Mouse (Mus musculus) embryonic stem cell, embryonic (primary cell): Measurements from ENCODE around the gene Camk2g.

ENCODE experiments used
- CTCF ChIA-PET, 4 experiments: fragments of 300-600 bp in 2 of 4; fragments of 350-600 bp in 2 of 4; sonication (Branson Sonifier 250); formaldehyde crosslinking; loops; one replicate each; lab custom pipeline; 2022; ENCODE audit warnings: inconsistent platforms in 2 of 4; lab: Charles Lee
- POLR2A ChIA-PET, 4 experiments: fragments of 300-600 bp in 2 of 4; fragments of 350-600 bp in 2 of 4; sonication (Branson Sonifier 250); formaldehyde crosslinking; loops; one replicate each; lab custom pipeline; 2022; ENCODE audit warnings: antibody characterized with exemption in 4 of 4, inconsistent platforms in 1 of 4; lab: Charles Lee

Camk2g gene

DNA sequence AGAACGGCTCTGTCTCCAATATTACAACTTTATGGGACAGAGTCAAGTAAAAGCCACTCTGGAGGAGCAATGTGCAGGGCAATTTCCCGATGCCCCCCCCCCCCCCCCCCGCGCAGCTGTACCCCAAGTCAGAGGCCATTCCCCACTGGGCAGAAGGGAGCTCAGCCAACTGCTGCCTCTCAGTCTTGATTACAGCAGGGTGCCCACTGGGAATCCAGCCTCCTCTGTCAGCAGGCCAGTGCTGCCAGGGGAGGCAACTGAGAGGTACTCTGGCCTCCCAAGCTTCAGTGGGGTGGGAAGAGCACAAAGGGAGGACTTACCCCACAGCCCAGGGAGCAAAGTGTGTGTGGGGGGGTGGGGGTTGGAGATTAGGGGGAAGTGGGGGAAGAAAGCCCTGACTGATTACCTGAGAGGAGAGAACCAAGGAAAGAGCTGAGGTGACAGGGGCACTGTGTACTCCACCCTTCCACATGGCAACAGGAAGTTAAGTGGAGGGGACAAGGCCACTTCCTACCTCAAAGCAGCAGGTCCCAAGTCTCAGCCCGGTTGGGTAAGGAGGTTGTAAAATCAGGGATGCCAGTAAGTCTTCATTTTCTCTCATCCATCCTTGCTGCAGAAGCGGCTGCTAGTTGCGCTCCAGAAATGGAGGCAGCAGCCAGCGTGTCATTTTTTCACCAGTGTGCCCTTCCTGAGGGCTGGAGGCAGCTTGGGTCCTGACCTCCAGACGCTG lies 1.7 kb upstream of the Camk2g start:
- ChIA-PET CTCF (interaction anchor here in 2 of 4 experiments (0.5 to 2.7 kb wide), 4 partner anchors 9 to 705 kb away, joined by 3 to 20 read pairs (median 5); no protein-coding TSS in a partner anchor), POLR2A (interaction anchor here in 3 of 4 experiments (0.6 to 4.4 kb wide), 19 partner anchors 9 to 790 kb away, joined by 3 to 29 read pairs (median 4); partner anchors contain the start of genes Vcl (in 2 of the 3), Adk (in 1 of the 3), Anxa7 (in 1 of the 3) and Ap3m1 (in 1 of the 3))

DNA sequence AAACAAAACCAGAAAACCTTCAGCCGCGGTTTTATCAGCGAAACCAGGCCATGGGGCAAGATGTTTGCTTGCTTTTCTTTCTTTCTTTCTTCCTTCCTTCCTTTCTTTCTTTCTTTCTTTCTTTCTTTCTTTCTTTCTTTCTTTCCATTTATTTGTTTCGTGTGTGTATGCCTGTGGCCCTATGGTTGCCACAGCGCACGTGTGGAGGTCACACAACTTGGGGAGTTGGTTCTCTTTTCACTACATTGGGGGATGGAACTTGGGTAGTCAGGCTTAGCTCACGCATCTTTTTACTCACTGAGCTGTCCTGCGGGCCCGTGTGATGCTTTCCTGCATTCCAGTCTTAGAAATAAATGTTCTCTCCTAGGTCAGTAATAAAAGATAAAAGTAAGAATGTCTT lies 701 bp upstream of the Camk2g start:
- ChIA-PET CTCF (interaction anchor here in 3 of 4 experiments (0.6 to 2.7 kb wide), 4 partner anchors 10 to 97 kb away, joined by 3 to 20 read pairs (median 3); no protein-coding TSS in a partner anchor), POLR2A (interaction anchor here in 3 of 4 experiments (0.6 to 4.4 kb wide), 23 partner anchors 9 to 377 kb away, joined by 3 to 29 read pairs (median 5); partner anchors contain the start of genes Adk (in 2 of the 3), Ap3m1 (in 2 of the 3), Sec24c (in 2 of the 3) and Vcl (in 2 of the 3))

DNA sequence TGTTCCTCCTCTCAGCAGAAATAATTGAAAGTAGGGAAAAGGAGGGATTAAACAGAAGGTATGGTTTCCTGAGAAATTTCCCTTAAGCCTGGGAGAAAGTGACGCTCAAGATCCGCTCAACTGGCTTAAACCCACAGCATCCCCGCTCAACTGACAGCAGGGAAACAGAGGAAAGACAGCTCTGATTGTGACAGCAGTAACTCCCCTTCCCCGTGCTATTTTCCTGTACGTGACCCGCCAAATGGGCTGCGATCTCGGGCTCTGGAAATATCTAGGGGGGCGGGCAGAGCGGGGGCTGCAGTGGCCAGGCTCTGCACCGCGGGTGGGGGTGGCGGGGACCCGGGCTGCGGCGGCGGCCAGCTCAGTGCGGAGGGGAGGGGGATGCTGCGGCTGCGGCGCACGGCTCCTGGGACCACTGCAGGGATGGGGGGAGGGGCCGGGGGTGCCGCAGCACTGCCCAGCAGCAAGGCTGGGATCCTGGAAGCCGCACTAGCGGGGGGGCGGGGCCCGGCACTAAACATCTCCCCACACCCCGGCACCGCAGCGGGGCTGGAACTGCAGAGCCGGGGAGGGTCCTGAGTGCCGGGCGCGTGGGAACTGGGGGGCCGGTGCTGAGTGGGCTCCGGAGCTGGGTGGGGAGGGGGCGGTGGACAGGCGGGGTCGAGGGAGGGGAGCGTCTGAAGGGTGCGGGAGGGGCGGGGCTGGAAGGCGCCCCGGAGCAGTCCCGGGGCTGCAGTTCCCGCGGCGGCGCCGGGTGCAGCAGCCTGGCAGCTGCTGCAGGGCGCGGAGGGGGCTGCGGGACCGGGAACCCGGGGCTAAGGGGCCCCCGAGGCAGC lies 748 bp downstream of the Camk2g start:
- CTCF ChIA-PET, result interaction anchor here (0.6 to 2.7 kb wide), 12 partner anchors 10 to 217 kb away, joined by 3 to 20 read pairs (median 4); no protein-coding TSS in a partner anchor
- POLR2A ChIA-PET, result interaction anchor here in 3 of 4 experiments (0.6 to 4.4 kb wide), 39 partner anchors 8 to 644 kb away, joined by 3 to 29 read pairs (median 3); partner anchors contain the start of genes Adk (in 2 of the 3), Ap3m1 (in 2 of the 3), Vcl (in 2 of the 3) and Ppp3cb (in 1 of the 3)

GRCm38 (mm10) chr14:20792243-20792921 lies 1.5 kb downstream of the Camk2g start:
- POLR2A ChIA-PET, result interaction anchor here in 3 of 4 experiments (0.6 to 4.4 kb wide), 29 partner anchors 7 to 707 kb away, joined by 3 to 29 read pairs (median 3); partner anchors contain the start of genes Vcl (in 2 of the 3), Adk (in 1 of the 3), Ap3m1 (in 1 of the 3) and Ppp3cb (in 1 of the 3)

DNA sequence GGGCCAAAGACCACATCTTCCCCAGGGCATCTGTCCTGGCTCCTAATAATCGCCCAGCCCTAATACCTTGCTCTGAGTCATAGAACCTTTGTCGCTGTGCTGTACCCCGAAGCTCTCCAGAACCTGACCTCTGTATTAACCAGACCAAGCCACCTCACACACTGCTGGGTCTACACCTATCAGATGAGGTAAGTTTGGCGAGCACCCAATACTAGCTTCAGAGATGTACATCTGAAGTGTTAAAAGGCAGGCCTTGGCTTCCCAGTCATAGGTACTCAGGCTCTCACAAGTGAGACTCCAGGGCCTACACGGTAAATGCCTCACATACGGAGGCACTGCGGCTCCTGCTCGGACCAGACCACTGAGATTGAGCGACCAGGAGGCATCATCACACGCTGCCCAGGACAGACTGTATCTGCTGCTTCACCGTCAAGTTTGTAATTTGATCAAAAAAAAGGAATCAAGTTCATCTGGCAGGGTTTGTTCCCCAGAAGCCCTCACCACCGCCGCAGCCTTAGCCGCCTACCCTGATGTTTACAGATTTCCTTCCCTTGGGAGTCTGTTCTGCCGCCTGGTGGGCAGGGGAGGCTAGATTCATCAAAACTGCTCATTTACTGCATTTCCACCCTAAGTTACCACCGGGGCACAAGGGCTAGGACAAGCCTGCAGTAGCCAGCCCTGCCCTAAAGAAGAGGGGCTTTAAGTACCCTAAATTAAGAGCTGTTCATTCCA lies 2.2 kb downstream of the Camk2g start:
- ChIA-PET POLR2A (interaction anchor here in 2 of 4 experiments (0.8 to 4.4 kb wide), 13 partner anchors 13 to 707 kb away, joined by 3 to 29 read pairs (median 3); partner anchors contain the start of genes Vcl (in 2 of the 2), Adk (in 1 of the 2), Ap3m1 (in 1 of the 2) and Sec24c (in 1 of the 2)), CTCF (interaction anchor here in 3 of 4 experiments (0.6 to 1.6 kb wide), 3 partner anchors 11 to 589 kb away, joined by 4 to 8 read pairs (median 5); no protein-coding TSS in a partner anchor)

More at GRCm38 (mm10) chr14:20792243-20792921, 1.5 kb downstream of the Camk2g start:
- CTCF ChIA-PET, result interaction anchor here (0.6 to 1.6 kb wide), 8 partner anchors 10 to 147 kb away, joined by 3 to 13 read pairs (median 4); no protein-coding TSS in a partner anchor

DNA sequence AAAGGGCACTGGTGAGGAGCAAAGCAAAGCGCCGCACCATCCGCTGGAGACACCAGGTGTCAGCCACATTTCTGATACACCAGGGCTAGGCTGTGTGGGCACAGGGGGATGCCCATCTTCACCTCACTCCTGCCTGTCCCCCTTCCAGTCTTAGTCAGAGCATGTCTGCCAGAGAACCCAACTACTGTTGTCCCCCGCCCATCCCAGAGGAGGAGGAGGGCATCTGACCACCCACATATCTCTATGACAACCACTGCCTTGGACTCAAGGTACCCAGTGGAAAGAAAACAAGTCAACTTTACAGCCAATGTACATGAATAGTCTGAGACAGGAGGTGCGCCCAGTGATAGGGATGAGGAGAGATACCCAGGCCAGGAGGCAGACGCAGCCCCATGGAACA lies 2.9 kb downstream of the Camk2g start:
- ChIA-PET POLR2A (interaction anchor here in 3 of 4 experiments (1.0 to 4.4 kb wide), 6 partner anchors 17 to 137 kb away, joined by 3 to 22 read pairs (median 3); partner anchors contain the start of gene Vcl (in 1 of the 3)), CTCF (interaction anchor here in 1 of 4 experiments (0.6 kb wide), 1 partner anchor 590 kb away, joined by 5 read pairs; no protein-coding TSS in a partner anchor)

DNA sequence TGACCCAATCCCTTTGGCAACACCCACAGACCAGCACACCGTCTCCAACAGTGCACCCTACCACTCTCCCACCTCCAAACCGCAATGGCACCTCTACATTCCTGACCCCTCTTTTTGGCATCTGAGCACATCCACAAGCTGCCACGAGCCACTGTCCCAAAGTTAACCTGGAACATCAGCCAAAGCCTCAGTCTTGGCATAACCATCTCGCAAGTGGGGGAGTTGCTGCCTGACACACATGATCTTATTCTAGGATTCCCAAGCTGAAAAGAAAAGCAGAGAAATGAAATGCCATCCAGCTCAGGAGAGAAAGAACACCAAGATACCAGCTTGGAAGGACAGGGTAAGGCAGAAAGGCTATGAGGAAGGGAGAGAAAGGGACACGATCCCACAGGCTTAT lies 3.4 kb downstream of the Camk2g start:
- ChIA-PET POLR2A (interaction anchor here in 2 of 4 experiments (1.0 to 4.3 kb wide), 5 partner anchors 13 to 108 kb away, joined by 3 to 16 read pairs (median 3); no protein-coding TSS in a partner anchor), CTCF (no interaction called here)

DNA sequence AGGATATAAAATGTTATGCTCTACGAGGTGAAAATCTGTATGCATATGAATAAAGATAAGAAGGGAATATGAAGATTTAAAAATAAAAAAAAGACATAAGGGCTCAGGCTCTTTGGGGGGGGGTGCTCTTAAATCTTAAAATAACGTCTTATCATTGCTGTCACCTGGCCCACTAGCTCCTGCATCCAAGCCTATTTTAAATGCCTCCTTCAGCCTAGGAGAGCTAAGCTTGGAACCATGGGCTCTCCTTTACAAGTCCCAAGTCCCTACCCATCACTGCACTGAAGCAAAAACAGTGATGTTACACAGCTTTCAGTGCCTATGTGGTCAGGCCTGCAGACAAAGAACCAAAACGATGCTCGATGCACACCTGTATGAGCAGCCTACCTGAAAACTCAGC lies 4.3 kb downstream of the Camk2g start:
- POLR2A ChIA-PET, result interaction anchor here in 2 of 4 experiments (0.8 to 4.3 kb wide), 3 partner anchors 9 to 139 kb away, joined by 3 to 16 read pairs (median 3); partner anchors contain the start of gene Vcl (in 1 of the 2)
- CTCF ChIA-PET, result interaction anchor here in 2 of 4 experiments (0.6 to 1.0 kb wide), 3 partner anchors 9 to 296 kb away, joined by 3 to 4 read pairs (median 3); no protein-coding TSS in a partner anchor

DNA sequence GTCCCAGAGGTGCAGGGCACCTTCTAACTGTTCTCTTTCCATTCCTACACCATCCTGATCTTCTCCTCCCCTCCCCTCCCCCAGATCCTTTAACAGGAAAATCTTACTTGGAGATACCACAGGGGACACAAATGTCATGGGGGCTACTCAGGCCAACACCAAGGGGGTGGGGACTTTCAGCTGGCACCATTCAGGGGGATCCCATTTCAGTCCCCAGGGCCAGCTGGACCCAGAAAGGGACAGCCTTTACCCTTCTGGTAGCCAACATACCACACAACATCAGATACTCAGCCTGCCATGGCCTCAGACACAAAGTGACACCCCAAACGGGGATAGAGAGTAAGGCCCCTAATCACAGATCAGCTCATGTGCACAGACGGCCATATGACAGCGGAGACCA lies 5.7 kb downstream of the Camk2g start:
- CTCF ChIA-PET, result interaction anchor here in 1 of 4 experiments (1.0 kb wide), 1 partner anchor 10 kb away, joined by 4 read pairs; no protein-coding TSS in a partner anchor

DNA sequence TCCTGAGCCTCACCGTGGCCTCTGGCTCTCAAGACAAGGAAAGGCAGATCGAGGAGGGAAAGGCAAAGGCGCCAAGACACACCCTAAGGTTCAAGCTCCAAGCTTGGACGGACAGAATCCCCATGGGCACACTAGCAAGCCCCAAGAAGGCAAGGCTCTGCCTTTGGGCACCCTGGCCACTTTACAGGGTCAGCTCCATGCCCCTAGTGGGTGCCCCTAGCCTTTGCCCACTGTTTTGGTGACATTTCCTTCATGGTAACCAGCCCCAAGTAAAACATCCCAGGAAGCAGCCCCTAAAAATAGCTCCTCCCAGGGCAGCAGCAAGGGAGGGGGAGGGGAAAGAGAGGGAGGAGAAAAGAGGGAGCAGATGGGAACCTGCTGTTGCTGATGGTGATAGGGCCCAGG lies 7.3 kb downstream of the Camk2g start:
- POLR2A ChIA-PET, result interaction anchor here in 3 of 4 experiments (0.6 to 5.0 kb wide), 18 partner anchors 8 to 401 kb away, joined by 3 to 21 read pairs (median 4); partner anchors contain the start of genes Adk (in 2 of the 3), Ap3m1 (in 2 of the 3), Vcl (in 2 of the 3) and Camk2g (in 1 of the 3)
- CTCF ChIA-PET, result interaction anchor here in 2 of 4 experiments (0.8 to 1.5 kb wide), 5 partner anchors 12 to 49 kb away, joined by 3 to 8 read pairs (median 3); no protein-coding TSS in a partner anchor

More for the DNA sequence above, 5.7 kb downstream of the Camk2g start:
- POLR2A ChIA-PET, result interaction anchor here in 2 of 4 experiments (1.0 to 4.3 kb wide), 5 partner anchors 11 to 308 kb away, joined by 3 to 16 read pairs (median 10); partner anchors contain the start of genes Anxa7 (in 1 of the 2) and Vcl (in 1 of the 2)

GRCm38 (mm10) chr14:20786020-20786419 lies 7.9 kb downstream of the Camk2g start:
- POLR2A ChIA-PET, result interaction anchor here in 2 of 4 experiments (0.6 to 5.0 kb wide), 14 partner anchors 8 to 400 kb away, joined by 3 to 21 read pairs (median 4); partner anchors contain the start of genes Adk (in 2 of the 2), Ap3m1 (in 2 of the 2), Vcl (in 2 of the 2) and Camk2g (in 1 of the 2)
- CTCF ChIA-PET, result interaction anchor here in 2 of 4 experiments (0.8 to 1.5 kb wide), 5 partner anchors 10 to 49 kb away, joined by 3 to 8 read pairs (median 4); no protein-coding TSS in a partner anchor

- ChIA-PET POLR2A (interaction anchor here in 2 of 4 experiments (0.5 to 5.0 kb wide), 7 partner anchors 9 to 144 kb away, joined by 3 to 21 read pairs (median 5); partner anchors contain the start of genes Camk2g (in 2 of the 2) and Vcl (in 1 of the 2)), CTCF (interaction anchor here in 3 of 4 experiments (0.6 to 1.0 kb wide), 5 partner anchors 10 to 392 kb away, joined by 3 to 5 read pairs (median 4); no protein-coding TSS in a partner anchor)
Measured at GRCm38 (mm10) chr14:20785231-20785630, 8.7 kb downstream of the Camk2g start.

GRCm38 (mm10) chr14:20784708-20785107 lies 9.2 kb downstream of the Camk2g start:
- CTCF ChIA-PET, result interaction anchor here in 3 of 4 experiments (0.6 to 1.0 kb wide), 3 partner anchors 9 to 20 kb away, joined by 3 to 4 read pairs (median 3); no protein-coding TSS in a partner anchor
- POLR2A ChIA-PET, result interaction anchor here in 2 of 4 experiments (0.8 to 5.0 kb wide), 6 partner anchors 8 to 145 kb away, joined by 3 to 21 read pairs (median 6); partner anchors contain the start of genes Camk2g (in 2 of the 2) and Vcl (in 1 of the 2)

DNA sequence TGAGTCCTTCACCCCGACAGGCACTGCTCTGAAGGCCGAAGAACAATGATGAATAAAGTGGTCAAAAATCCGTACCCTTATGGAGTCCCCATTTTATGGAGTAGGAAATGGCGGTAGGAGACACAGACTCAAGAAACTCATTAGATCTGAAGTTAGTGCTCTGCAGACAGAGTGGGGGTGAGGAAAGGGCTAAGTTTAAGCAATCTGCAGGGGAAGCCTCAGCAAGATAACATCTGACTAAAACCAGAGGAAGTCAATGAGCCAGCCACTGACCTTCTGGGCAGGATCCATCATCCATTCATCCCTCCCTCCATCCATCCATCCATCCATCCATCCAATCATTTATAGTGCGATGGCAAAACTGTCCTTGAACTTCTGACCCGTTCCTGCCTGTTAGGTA lies 10.4 kb downstream of the Camk2g start:
- POLR2A ChIA-PET, result interaction anchor here in 1 of 4 experiments (2.4 to 5.0 kb wide), 2 partner anchors 11 to 146 kb away, joined by 6 to 21 read pairs; partner anchors contain the start of genes Camk2g and Vcl
- CTCF ChIA-PET, result no interaction called here

DNA sequence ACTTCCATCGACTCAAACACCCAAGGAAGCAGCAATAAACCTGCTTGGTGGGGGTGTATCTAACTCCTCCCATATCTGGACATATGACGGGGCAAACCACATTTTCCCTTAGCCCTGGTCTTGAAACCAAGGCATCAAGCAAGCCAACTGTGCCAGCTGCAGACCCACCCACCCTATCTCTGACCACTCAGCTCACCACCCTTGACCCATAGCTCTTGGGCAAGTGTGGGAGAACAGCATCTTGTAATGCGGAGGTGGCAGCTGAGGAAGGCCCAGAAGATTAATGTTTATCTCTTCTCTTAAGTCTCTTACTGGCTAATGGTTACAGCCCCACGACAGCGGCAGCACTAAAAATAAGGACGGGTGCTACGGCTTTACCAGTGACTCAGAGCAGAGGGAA lies 11.0 kb downstream of the Camk2g start:
- CTCF ChIA-PET, result no interaction called here
- POLR2A ChIA-PET, result interaction anchor here in 2 of 4 experiments (1.1 to 5.0 kb wide), 2 partner anchors 10 to 11 kb away, joined by 3 to 21 read pairs; partner anchors contain the start of gene Camk2g (in 1 of the 2)
